Mouse (Mus musculus) cerebellum, adult 11-12 months (tissue): ENCODE data around the gene Tmem243.

Experiments used
- DNase-seq: peaks from one replicate; pipeline ENCODE4 v3.0.0; 2022

Tmem243 gene

GRCm38 (mm10) chr5:9100207-9100848, at the start of gene Tmem243:
Gene Tmem243 (plus strand): TSS chr5:9100668.
- DNase-seq, result peak; percentile 90

DNA sequence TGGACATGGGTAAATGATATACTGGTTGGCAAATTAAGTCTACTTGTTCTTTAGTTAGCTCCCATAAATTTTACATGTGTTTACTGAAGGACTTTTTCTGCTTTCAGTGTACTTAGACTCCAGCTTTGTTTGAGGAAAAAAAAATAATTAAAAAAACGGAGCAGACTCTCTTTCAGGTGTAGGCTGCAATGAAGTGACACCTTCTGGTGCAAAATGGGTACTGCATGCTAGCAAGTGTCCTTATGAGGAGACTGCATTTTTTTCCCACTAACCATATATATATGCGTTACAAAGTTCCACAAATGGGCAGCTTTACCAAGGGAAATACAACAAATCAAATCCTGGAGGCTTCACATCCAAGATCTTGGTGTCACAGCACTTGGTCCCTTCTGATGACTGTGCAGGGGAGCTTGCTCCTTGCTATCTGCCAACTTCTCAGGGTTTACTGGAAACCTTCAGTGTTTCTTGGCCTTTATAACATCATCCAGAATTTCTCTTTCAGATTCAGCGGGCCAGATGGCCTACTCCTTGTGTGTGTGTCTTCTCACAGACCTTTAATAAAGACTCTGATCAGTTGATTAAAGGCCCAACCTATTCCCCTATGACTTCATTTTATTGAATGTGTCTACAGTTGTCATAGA, 44.3 kb upstream of the Tmem243 start:
- DNase-seq, result peak; percentile 30

- no peak for DNase-seq
These were observed 43.1 kb upstream of the Tmem243 start for GRCm38 (mm10) chr5:9057277-9057879.

GRCm38 (mm10) chr5:9059303-9060023, 41.0 kb upstream of the Tmem243 start:
- DNase-seq, result no peak

- DNase-seq, result no peak
These were observed 40.2 kb upstream of the Tmem243 start for GRCm38 (mm10) chr5:9060228-9060627.

DNA sequence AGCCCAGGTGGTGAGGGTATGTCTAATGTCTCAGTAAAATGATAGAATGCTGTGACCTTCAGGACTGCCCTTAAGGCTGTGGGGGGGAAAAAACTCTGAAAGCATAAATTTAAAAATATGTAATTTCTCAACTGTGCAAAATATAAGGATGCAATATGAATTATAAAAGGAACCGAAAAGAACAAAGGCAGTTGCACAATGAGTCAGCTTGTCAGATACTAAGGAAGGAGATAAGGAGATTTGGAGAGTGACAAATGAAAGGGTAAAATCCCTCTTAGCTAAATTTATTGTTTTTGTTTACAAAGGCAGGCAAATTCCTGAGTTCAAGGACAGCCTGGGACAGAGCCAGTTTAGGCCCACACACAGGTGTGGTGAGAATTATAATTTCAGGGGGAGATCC, 36.3 kb upstream of the Tmem243 start:
- DNase-seq, result no peak

DNA sequence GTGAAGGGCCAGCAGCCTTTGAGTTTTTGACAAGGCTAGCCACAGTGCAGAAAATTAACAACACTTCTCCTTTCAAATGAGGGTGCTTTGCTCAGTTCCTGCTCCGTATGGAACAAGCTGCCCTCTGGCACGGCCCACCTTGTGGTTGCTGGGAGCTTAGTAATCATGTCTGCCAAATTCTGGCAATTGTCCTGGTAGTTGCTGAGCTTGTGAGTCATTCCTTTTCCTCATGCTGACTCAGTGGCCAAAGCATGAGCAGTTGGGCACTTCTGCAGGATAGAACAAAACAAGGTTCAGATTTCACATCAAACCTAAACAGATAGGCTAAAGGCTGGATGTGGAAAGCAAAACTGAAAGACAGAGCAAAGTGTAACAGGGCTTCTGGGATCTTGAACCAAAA, 31.6 kb upstream of the Tmem243 start:
- peak; percentile 71 for DNase-seq

DNA sequence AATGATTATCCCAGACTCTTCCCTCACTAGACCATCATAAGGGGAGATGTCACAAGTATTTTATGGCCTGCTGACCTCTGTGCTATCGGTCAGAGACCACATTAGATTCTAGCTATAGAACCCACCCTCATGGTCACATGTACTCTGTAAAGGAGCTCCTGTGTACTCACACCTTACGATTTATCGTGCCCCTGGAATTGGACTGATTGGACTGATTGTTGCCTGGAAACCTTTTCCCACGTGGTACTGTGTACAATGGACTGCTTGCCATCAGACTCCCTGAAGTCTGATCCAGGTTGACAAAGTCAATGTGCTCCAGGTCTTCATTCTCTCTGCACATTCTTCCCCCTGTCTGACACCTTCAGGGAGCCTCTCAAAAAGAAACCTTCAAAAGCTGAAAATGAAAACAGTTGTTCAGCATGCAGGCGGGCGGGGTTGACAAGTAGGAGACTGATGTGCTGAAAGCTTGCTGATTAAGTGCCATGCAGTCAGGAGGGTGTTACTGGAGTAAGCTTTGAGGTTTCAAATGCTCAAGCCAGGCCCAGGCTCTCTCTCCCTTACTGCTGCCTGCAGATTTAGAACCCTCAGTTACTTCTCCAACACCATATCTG, 30.8 kb upstream of the Tmem243 start:
- DNase-seq, result no peak

GRCm38 (mm10) chr5:9071360-9071759, 29.1 kb upstream of the Tmem243 start:
- DNase-seq, result no peak

DNA sequence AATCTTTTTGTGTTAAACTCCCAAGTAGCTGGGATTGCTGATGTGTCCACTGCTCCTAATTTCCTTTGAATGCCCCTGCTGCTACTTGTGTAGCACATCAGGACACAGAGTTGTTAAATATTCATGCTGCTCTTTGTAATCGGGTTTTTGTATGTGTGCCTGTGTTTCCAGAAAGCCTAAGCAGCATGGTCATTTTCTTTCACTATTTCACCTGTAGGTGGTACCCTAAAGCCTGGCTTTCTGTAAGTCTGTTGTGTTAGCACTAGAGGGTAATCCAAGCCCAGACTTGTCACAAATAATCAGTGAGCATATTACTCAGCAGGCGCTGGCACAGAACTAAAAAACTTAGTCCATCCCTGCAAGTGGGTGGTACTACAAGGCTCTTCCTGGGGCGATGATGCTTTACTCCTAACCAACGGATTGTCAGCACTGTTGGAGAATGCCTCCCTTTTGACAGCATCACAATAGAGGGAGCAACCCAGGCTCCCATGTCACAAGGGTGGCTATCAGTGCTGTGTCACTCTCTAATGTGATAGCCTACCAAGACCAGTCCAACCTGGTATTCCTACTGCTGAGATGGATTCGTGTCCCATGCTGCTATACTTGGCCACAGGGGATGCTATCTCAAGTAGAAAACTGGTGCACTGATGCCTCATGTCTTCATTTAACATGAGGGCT, 27.2 kb upstream of the Tmem243 start:
- no peak for DNase-seq

DNA sequence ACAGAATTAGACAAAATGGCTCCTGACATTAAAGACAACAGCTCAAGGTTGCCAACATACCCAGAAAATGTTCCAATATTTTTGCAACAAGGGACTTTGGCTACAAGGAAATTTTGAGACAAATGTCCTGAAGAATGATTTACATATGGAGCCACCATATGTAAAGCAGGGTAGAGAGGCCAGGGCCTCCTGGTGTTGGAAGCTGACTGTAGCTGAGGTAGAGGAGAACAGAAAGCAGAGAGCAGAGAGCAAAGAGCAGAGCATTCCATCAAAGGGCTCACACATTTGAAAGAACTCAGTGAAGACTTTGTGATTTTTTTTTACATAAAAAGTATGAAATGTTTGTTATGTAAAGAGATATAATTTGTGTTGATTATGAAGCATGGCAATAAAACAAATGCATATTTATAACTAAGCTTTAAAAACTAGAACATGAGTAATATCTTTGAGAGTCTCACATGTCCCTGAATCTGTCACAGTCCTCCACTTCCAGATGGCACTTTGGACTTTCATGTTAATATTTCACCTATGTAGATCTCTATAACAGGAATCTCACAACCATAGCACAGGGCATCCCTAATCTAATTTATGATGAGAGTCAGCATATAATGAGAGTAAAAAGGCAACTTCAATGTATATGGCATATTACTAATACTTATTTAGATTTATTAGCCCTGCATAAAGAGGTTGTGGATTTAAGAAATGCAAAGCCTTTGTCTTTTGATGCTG, 20.5 kb upstream of the Tmem243 start:
- DNase-seq, result no peak

- no peak for DNase-seq
These were observed 13.3 kb upstream of the Tmem243 start for GRCm38 (mm10) chr5:9086924-9087719.

DNA sequence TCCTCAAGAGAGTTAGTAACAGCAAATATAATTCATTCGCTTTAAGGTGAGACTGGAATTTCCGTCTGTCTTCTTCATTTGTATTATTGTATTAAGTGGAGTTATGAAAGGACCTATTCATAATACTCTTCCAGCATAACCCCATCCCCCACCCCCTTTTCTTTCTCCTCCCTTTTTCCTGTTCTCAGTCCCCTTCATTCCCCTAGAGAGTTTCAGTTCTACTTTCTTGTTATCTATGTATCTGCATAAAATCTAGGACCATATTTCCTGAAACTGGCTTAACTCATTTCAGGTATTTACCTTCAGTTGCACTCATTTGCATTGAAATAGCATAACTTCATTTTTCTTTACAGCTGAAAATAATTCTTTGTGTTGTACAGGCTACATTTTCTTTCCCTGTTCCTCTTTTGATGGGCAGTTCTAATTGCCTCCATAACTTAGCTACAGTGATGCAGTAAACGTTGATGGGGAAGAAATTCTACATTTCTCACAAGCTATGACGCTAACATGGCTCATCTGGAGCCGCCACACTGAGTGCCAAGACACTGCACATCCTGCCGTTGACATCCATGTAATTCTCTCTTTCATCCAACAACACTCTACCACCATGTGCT, 9.9 kb upstream of the Tmem243 start:
- no peak for DNase-seq

DNA sequence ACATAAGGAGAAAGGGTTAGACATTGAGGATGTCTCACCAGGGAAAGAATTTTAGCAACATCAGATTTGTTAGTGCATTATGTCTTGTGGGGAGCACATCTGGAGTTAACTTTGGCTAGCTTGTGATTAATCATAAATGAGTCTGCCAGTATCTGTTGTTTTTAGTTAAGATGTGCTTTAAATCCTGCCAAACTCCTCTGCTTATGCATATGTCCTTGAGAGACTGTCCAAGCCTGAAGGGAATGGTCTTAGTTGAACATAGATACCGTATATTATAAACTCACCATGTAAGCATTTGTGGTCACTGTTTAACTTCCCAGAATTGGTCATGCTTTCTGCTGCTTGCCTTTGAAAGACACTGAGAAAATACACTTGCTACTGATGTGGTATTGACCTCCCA, 7.8 kb upstream of the Tmem243 start:
- DNase-seq, result no peak

GRCm38 (mm10) chr5:9093490-9093889, 7.0 kb upstream of the Tmem243 start:
- DNase-seq, result no peak

DNA sequence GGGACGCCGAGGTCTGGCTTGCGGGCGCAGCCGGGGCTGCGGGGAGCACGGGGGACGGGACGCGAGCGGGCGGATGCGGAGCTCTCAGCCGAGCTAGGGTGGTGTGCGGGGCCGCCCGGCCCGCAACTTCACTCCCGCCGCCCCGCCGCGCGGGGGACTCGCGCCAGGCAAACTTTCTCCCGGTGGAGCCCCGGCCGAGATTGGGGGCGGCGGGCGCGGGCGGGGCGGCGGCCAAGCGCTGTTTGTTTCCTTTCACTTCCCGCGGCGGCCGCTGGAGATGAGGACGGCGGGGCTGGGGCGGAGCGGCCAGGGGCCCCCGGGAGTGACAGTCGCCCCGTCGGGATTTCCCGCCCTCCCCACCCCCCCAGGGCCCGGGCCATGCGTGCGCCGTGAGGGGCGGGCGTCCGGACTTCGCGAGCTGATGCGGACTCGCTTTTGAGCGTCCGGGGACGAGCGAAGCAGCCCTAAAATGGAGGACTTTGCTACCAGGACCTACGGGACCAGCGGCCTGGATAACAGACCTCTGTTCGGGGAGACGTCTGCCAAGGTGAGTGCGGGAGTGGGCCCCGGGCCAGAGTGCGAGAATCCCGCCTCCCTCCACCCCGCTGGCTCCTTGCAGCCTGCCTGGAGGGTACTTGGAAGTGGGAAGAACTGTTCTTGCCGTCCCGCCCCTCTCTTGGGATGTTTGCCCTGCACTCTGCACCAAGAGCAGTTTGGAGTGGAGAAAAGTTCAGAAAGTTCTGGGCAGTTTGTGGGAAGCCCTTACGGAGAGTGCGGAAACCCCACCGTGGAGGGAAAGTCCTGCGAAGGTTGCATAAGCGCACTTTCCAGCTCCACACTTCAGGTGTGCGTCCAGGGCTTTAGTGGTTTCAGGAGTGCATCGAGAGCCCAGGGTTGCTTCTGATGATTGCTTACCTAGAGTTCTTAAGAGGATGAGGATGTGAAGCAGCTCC, 657 bp downstream of the Tmem243 start:
- peak; percentile 75 for DNase-seq

- DNase-seq, result no peak
These were observed 2.2 kb downstream of the Tmem243 start for GRCm38 (mm10) chr5:9102696-9103095.

GRCm38 (mm10) chr5:9103958-9104357, 3.5 kb downstream of the Tmem243 start:
- no peak for DNase-seq

DNA sequence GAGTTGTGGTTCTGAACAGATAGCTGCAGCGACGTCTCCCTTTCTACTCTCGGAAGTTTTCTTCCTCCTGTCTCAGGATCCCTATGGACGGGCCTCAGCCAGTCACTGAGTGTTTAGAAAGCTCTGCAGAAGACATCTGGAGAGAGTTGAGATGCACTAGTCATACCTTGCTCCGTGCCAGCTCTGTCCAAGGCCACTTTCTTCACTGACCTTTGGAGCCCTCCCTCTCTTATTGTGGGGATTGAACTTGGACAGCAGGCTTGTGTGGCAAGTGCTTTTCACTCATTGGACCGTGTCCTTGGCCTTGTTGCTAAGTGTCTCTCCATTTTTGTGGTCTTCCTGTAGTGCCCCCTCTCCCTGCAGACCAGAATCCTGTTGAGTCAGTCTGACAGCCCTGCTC, 6.3 kb downstream of the Tmem243 start:
- DNase-seq, result no peak
